Mouse (Mus musculus) CH12F3 (cell line): ENCODE measurements around the gene Pip4k2b.
"Not testable (repeated sequence)": the region's sequence is repeated elsewhere in the genome, so short reads cannot be mapped to it uniquely, and the experiment has no call there.

Experiments
- in situ Hi-C: fragments of 300-500 bp; cut with MboI; formaldehyde crosslinking; loops from 2 replicates; pipeline ENCODE4 v1.14.3; 2020; ENCODE audit warnings: low sequenced_read_pairs

Gene Pip4k2b

DNA sequence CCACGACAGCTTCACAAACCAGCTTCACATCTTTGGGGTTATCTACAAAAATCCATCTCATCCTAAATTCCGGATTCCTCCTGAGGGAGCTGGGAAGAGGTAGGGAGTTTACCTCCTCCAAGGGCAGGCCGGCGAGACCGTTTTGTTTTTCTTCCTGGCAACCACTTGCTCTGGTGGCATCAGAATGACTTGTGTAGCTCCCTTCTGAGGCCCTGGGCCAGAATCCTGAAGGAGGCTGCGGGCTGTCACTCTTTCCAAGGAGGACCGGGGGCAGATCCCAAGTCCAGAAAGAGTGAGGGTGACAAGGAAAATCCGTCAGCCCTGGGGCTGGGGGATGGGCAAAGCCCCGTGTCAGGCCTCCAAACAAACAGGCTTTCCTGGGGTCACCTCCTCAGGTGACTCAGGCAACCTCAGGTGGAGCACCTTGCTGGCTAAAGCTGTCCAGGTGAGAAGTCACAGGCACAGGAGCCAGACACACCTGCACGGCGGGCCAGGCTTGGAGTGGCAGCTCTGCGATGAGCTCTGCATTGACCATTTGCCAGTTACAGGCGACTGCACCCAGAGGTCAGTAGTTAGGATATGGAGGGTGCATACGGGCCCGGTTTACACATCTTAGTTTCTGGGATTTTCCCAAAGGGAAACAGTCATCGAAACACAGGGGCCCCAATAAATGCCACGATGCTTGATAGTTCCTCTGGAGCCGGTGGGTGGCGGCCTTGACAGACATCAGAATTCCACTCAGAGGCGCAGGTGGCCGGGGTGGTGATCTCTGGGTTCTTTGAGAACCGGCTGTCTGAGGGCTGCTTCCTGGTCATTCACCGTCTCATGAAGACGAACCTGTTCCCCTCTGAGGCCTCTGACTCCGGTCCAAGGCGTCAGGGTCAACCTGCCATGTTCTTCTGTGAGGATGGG lies 26.9 kb downstream of the Pip4k2b start:
- in situ Hi-C loops: no loop called here

DNA sequence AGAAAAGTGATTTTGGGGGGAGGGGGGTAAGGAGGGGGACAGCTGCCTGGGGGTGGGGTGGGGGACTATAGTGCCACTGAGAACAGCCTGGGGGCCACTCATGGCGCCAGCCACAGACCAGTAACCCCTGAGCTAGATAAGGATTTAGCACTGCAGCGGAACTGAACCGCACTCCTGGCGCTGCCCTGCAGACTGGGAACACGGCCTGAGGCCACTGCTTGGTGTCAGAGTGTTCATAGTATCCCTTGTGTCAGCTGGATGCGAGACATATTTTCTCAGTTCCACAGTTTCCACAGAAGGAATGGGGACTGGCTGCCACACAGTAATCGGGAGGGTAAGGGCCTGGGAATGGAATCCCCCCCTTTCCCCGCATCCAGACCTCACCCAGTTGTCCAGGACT lies 28.5 kb downstream of the Pip4k2b start:
- in situ Hi-C loops: no loop called here

DNA sequence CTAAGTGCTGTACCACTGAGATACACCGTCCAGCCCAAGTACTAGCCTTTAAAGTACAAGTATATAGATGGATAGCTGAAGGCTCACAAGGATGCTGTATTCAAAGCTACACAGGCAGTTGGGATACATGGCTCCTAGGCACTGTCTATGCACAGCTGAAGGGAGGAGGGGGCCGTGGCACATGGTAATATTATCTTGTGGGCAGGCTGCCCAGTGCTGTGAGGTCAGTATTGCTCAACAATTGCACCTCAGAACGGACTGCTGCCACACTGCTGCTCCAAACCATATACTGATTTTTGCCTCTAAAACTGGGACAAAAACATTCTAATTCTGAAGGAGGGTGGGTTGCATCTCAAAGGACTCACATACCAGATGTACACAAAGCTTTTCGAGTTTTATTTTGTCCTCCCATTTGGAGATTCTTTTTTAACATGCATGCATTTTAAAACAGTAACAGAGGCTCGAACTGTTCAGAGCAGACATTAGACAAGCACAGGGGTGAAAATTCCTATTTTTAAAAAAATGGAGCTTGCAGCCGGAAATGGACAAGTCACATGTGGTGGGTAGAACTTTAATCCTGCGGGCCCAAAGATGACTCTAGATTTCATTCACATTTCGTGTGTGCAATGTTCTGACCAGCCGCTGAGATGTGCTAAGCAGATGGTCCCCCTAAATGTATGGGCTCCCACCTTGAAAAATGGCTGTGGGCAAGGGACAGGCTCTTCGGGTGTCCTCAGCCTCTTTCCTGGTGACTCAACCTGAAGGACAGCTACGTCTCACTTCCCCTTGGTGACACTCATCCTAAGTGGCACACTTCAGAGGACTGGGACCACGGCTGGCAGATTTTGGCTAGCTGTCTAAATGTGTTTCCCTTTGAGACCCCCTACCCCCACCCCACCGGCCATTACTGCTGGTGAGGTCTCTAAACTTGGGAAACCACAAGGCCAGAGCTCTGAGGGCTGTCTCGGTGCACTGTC lies 29.4 kb downstream of the Pip4k2b start:
- in situ Hi-C loops: no loop called here

DNA sequence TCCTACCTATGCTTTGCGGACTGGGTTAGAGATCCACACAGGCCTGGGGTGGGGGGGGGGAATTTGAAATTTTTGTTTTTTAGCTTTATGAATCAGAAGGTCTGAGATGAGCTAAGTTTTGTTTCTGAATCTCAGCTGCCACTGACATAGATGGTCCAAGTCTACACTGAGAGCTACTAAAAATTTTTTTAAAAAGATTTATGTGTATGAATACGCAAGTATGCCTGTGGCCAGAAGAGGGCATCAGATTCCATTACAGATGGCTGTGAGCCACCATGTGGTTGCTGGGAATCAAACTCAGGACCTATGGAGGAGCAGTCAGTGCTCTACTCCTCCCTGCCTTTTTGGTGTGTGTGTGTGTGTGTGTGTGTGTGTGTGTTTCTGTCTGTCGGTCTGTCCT lies 30.1 kb downstream of the Pip4k2b start:
- in situ Hi-C loops: no loop called here

DNA sequence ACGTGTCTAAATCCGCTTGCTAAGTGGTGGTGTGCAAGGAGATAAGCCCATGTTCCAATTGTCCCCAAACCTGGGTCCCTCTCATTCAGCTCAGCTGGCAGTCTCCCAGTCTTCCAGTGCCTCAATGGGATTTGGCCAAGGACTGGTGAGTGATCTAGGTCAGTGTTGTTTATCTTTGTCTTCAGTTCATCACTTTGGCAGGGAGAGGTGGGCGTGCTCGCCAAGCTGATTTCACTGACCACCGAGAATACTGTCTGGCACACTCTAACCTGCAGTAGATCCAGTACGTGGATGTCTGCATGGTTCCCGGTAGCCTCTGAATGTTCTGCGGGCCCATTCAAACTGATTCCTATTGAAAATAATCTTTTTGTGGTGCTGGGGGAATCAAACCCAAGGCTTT lies 30.6 kb downstream of the Pip4k2b start:
- in situ Hi-C loops: no loop called here

DNA sequence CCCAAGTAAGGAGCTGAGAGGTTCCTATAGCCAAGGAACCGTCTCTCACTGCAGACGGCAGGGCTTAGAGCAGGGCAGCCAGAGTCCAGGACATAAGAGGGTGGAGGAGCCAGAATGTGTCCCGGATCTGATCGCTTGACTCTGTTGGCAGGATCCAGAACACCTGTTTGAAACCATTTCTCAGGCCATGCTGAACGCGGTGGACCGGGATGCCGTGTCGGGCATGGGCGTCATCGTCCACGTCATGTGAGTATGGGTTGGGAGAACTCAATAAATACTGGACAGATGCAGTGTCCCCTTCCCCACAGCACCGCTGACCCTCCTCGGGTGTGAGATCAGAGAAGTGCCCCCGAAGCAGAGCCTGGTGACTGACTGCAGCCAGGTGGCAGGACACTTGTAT lies 32.2 kb downstream of the Pip4k2b start:
- in situ Hi-C loops: no loop called here

DNA sequence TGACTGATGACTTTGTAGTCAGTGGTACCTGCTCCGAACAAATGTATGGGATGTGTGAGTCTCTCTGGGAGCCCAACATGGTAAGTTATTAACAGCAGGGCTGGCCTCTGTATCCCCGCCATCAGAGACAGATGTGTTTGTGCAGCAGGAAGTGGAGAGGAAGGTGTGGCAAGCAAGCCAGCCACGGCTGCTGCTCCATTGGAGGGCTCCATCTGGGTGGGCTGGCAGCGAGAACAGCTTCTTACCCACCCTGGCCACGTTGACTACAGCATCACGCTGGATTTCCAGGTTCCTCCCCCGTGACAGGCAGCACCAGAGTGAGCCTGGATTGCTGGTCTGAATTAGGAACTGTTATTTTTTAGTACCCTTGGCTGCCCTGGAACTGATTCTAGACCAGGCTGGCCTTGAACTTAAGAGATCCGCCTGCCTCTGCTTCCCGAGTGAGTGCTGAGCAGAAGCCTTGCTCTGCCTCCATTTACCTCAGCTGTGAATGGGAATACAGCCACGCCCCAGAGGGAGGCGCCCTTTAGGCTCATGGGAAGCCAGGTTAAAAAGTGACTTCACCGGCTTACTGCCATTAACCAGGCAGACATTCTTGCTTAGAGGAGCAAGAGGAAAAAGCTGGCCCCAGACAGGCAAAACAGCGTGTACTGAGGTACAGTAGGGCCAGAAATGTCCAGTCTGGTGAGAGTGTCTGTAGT lies 33.2 kb downstream of the Pip4k2b start:
- in situ Hi-C loops: no loop called here

DNA sequence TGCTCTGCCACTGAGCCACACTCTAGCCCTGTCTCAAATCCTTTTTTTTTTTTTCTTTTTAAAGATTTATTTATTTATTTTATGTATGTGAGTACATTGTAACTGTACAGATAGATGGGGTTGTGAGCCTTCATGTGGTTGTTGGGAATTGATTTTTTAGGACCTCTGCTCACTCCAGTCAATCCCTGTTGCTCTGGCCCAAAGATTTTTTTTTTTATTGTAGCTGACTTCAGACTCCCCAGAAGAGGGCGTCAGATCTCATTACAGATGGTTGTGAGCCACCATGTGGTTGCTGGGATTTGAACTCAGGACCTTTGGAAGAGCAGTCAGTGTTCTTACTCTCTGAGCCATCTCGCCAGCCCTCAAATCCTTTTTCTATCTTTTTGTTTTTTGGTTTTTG lies 34.4 kb downstream of the Pip4k2b start:
- in situ Hi-C loops: not testable (repeated sequence)

DNA sequence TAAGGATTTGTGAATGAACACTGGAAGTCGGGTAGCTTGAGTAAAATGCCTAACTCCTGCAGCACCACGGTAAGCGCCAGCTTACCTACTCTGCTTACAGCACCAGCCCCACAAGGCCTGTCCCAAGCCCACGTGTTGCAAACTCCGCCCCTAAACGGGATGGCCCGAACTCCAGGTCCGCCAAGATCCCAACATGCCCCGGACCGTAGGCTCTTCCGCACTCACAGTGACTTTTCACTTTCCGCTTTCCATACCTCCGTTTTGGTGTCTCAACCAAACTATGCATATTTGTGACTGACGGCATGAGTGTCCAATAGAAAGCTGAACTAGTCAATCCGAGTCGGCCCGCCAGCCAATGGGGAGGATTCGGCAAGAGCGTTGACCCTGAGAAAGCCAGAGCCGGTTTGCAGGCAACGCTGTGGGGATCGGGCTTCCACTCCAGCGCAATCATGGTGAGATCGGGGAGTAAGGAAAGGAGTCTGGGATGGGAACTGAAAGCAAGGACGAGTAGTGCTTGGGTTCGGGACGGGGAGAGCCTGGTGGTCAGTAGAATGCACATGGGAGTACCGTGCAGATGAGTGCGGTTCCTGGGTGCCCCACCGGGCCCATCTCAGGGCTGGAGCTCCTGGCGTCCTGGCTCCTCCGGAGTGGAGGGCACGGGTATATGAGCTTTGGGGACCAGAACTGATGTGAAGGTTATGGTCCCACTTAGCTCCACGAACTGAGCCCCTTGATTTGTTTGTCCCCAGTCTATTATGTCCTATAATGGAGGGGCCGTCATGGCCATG lies 41.3 kb downstream of the Pip4k2b start, which contains the start of gene Psmb3:
TSS of gene Psmb3 (plus strand) at position 361 of the 788 bp plus-strand sequence.
- in situ Hi-C loops: no loop called here

DNA sequence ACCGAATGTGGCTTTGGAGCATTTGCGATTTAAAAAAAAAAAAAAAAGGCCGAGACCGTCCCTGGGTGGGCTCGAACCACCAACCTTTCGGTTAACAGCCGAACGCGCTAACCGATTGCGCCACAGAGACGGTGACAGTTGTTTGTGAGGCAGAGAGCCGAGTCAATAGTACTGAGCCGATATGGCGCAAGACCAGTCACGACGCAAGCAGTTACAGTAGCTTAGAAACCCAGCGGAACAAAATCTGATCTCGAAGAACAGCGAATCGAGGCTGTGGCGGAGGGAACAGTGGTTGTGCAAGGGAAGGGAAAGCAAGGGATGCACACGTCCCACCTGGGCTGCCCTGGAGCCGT lies 42.1 kb downstream of the Pip4k2b start:
- in situ Hi-C loops: no loop called here

DNA sequence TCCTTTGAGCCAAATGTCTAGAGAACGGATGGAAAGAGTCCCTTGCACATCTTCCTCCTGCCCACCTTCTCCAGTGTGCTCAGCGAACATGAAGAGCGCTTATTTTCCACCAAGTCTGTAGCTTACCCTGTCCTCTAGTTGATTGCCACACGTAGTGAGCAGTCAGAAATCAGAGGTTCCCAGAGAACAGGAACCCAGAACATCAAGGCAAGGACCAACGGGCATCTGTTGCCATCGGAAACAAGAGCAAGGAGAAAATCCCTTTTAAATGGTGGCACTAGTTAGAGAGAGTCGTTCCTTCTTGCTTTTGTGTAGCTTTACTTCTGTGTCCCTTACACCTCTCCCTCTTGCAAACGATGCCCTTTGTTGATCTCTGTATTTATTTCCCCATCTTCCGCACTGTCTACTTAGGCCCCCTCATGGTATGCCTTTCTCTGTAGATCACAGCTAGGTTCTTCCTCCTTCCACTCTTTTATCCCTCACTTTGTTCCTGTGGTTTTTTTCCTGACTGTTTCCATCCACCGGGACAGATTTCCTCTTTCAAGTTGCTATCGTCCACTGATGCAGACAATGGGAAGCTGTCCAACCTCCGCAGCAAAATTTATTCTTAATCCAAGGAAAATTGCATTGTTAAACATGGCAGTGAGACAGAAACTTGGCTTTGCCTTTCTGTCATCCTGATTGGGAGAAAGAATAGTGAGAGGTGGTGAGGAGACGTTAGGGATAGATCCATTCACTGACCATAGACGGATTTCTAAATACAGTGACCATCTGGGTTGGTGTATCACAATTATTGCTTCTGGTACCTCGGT lies 42.7 kb downstream of the Pip4k2b start:
- in situ Hi-C loops: no loop called here

DNA sequence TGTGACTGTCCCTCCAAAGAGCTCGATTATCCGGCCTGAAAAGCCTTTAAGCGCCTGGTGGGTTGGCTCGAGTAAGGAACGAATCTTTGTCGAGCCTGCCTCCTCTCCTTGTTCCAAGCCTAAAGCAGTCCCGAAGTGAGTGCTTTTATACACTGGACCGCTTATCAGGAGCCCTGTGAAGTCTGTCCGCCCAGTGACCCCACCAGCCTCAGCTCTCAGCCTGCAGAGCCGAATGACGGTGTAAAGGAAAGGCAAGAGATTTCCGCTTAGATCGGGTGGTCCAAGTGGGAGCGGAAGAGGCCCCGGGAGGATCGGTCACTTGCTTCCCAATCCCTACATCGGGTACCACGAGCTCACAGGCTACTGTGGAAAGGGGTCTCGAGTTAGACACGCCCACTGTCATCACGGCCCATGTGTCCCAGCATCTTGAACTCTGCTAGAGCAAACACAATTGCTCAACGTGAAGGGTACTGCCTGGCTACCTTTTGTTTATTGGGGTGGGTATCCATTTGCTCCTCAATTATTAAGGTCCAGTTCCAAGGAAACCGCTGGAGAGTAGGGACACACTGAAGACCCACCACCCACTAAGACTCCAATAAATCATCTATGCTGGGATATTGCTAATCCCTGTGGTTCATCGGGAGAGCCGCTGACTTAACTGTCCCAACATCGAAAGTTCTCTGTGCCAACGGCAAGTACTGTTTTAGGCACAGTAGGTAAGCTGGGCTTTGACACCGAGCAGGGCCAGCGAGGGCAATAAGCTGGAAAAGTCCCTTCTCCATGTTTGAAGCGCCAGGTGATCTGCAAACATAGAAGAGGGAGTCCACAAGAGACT lies 43.5 kb downstream of the Pip4k2b start:
- in situ Hi-C loops: no loop called here

DNA sequence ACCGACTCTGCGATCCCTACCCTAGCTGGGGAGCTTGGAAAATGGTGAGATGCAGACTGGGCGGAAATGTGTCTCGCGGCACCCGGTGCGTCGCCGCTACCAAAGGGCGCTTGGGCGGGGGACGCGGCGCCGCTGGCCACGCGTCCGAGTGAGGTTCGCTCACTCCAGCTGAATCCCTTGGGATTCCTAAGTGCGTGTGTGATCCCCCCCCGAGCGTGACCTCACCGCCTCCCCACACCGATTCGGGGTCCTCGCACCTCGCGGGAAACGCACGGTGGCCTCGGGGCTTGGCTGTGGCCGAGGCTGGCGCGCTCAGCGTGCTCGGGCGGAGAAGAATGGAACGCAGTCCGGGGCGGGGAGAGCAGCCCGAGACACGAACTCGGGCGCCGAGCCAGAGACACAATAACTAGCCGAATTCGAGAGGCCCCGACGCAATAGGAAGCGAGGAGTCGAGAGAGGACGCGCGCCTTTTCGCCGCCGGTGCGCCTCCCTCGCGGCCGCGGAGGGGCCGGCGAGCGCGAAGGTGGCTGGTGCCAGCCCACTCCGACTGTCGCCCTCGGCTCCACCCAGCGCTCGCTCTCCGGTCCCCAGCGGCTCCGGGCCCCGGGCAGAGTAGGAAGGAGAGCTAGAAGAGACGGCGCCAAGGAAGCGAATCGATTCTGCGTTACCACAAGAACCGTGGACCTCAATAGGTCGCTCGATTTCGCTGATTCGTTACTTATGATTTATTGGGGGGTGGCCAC lies 44.3 kb downstream of the Pip4k2b start, which contains the start of gene Pcgf2:
TSS of gene Pcgf2 (minus strand) at position 495 of the 743 bp plus-strand sequence.
- in situ Hi-C loops: no loop called here

DNA sequence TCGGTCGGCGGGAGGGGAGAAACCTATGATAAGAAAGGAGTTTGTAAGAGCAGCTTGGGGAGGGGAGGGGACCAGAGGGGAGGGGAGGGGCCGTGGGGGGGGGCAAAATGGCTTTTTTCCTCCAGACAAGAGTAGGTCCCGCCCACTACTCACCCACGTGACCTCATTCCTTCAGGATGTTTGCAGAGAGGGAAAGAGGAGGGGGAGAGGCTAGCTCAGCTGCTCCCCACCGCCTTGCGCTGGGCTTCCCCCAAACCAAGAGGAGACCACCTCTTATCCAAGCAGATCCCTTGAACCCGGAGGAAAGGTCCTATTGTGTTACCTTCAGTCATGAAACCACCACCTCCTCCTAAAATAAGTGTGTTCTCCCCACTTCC lies 44.9 kb downstream of the Pip4k2b start:
- in situ Hi-C loops: loop anchor here (10.0 kb wide), 2 partner anchors 55 to 215 kb away; no protein-coding TSS in a partner anchor

DNA sequence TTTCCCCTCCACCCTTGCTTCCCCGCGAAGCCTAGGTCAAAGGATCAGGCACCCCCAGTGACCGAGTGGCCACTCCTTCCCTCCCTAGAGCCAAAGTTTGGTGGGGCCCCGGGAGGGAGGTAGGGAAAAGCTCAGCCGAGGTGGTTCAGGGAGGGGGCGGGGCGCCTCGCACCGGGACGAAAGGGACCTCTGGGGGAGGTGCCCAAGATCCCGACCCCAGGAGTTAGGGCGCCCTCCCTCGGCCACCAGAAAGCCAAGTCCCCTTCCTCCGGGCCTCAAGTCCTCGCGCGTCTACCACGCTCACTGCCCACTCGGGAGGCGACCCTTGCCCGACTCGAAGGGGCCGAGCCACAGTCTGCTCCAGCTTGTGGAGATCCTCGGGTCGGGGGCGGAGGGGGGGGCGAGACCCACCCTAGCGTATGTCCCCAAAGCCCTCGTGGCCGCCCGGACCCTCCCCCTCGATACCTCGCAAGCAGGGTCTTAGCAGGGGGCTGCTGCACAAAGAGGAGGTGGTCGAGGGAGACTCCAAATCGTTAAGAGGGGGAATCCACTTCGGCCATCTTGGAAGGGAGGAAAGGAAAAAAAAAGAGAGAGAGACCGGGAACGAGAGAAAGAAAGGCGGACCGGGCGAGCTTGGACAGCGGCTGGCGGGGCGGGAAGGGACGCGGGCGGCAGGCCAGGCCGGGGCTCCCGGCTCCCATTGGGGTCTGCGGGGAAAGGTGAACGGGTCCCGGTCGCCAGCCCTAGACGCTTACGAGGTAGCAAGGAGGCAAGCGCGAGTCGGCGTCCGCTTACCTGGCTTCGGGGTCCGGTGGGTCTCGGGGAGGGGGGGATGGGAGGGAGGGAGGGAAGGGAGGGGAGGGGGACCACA lies 45.5 kb downstream of the Pip4k2b start:
- in situ Hi-C loops: loop anchor here (10.0 kb wide), 2 partner anchors 54 to 214 kb away; no protein-coding TSS in a partner anchor

DNA sequence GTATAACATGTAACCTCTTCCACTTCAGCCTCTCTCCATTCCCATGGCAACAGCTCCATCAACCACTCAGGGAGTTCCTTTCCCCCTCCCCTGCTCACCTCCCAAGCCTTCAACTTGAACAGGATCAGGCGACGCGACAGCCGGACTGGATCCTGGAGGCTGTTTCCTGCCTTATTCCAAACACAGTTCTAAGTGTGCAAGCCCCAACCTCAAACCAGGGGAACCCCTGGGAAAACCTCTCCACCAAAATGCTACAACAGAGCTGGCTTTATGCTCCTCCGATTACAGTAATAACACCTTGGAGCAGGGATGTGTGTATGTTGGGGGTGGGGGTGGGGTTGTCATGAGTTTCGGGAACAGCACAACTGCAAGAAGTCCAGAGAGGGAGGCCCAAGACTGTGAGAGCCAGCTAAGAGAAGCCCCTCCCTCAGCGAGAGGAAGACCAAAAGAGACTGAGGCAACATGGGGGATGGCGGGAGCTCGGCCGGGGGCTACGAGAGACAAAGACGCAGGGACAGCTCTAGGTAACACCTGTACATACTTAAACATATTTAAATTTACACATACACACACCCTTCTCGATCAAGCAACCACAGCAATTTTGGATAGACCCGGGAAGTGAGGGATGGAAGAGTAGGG lies 46.5 kb downstream of the Pip4k2b start:
- in situ Hi-C loops: loop anchor here (10.0 kb wide), 2 partner anchors 53 to 213 kb away; no protein-coding TSS in a partner anchor
